Mouse (Mus musculus): ENCODE measurements around the gene Slc17a9.

- TF ChIP-seq MAX (IDR thresholded peaks at IDR 0.05) (no peak), CTCF (IDR thresholded peaks at IDR 0.05; ENCODE audit: control insufficient read depth, insufficient read depth, insufficient read length) (no peak), MYOG (IDR thresholded peaks at IDR 0.05; ENCODE audit: control insufficient read depth, extremely low read depth, insufficient read length) (no peak)
These were observed 50.6 kb downstream of the Slc17a9 start for GRCm38 (mm10) chr2:180775641-180776040.

All from C2C12 (cell line).